Mouse (Mus musculus) liver, postnatal 0 days (tissue): Measurements from ENCODE around the gene Pax7.

ENCODE experiments used
- CTCF ChIP-seq: sonication (generic); IDR thresholded peaks from 2 replicates; pipeline ENCODE4 v1.5.1; 2016; ENCODE audit warnings: antibody characterized with exemption, low read depth
- EP300 ChIP-seq: IDR thresholded peaks from 2 replicates; pipeline ENCODE4 v1.6.1; 2016; ENCODE audit warnings: antibody characterized with exemption, low read depth, mild to moderate bottlenecking

DNA sequence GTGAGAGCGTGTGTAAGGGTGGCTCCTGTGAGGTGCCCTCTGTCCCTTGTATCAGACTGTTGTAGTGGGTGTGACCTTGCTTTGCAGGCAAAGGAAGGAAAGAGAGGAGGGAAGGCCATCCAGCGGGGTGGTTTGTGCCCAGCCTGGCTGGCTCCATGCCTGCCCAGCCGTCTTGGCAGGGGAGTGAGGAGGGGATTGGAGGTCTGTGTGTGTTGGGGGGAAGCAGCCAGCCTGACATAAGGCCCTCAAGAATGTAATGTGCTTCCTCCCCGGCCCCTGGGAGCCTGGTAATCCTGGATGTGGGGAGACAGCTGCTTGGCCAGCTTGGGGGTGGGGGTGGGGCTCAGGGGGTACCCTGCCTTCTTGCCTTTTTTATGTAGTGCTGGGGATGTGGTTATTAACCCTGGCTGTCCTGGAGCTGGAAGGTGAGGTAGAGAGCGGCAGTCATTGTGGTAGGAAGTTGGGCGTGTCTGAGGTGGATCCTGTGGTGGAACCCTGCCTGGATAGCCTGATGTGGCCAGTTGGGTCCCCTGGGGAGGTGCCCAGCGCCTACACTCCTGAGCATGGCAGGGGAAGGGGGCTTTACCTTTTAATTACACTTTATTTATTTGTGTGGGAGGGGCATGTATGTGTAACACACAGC lies 143.6 kb downstream of the Pax7 start:
- TF ChIP-seq CTCF (no peak), EP300 (no peak)
